Mouse (Mus musculus): ENCODE results near the gene Zfp148.

DNA sequence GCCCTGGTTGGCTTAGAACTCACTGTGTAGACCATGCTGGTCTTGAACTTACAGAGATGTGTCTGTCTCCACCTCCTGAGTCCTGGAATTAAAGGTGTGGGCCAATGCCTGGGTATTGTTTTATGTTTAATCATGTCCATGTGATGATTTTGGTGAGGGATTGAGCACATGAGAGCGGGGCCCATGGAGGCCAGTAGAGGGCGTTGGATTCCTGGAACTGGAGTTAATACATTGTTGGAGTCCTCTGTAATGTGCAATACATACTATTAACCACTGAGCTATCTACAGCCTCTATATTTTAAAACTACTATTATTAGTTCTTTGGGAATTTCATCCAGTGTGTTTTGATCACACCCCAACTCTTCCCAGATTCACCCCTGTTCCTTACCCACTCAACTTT, 163.7 kb downstream of the Zfp148 start:
- TF ChIP-seq CTCF (IDR thresholded peaks at IDR 0.05; ENCODE audit: borderline replicate concordance, insufficient read depth, low read depth, low read length) (no peak), POLR2A (IDR thresholded peaks at IDR 0.05; ENCODE audit: borderline replicate concordance, insufficient read depth, low read length) (no peak)
